16 mouse cellular contexts compared by ENCODE assay signal in genomic region chr5:62539304-62539703, GRCm38 (mm10).
"Had no signal": no experiment of that assay in that cellular context is flagged by ENCODE, and none has a peak within 500 bp of the region (broad histone marks: within the 10 kb centered on the region; RNA-seq: fewer than 3 reads in every experiment).

No protein-coding gene starts in this region.

- H3K27ac ChIP-seq: neural tube, embryonic 12.5 days; neural tube, embryonic 13.5 days; neural tube, embryonic 15.5 days; stomach, embryonic 15.5 days; stomach, postnatal 0 days had no signal

- H3K4me1 ChIP-seq: neural tube, embryonic 12.5 days; neural tube, embryonic 13.5 days; neural tube, embryonic 15.5 days; stomach, embryonic 15.5 days had no signal

- H3K4me3 ChIP-seq: neural tube, embryonic 12.5 days; neural tube, embryonic 13.5 days; neural tube, embryonic 15.5 days; stomach, embryonic 15.5 days had no signal

- H3K9me3 ChIP-seq: neural tube, embryonic 12.5 days; neural tube, embryonic 13.5 days; neural tube, embryonic 15.5 days; stomach, embryonic 15.5 days had no signal

- H3K36me3 ChIP-seq: neural tube, embryonic 12.5 days; neural tube, embryonic 13.5 days; neural tube, embryonic 15.5 days; stomach, embryonic 15.5 days had no signal

- H3K27me3 ChIP-seq: neural tube, embryonic 12.5 days; neural tube, embryonic 13.5 days; neural tube, embryonic 15.5 days; stomach, embryonic 15.5 days had no signal

- DNase-seq: retina, postnatal 1 day; right cerebral cortex, adult 18-20 months; right cerebral cortex, postnatal 14 days; right cerebral cortex, postnatal 25 days; right cerebral cortex, postnatal 4 days; spleen, adult 18-20 months; thymus, adult 2 months; thymus, postnatal 14 days; thymus, postnatal 25 days; thymus, postnatal 36 days; thymus, postnatal 4 days had no signal

- H3K4me2 ChIP-seq: neural tube, embryonic 12.5 days; neural tube, embryonic 13.5 days; neural tube, embryonic 15.5 days; stomach, embryonic 15.5 days had no signal

- H3K9ac ChIP-seq: neural tube, embryonic 12.5 days; neural tube, embryonic 13.5 days; neural tube, embryonic 15.5 days; stomach, embryonic 15.5 days had no signal
